Mouse (Mus musculus) midbrain, postnatal 0 days (tissue): ENCODE data around the gene Cdiptos. TPM values are rescaled to one million over a fixed set of nuclear protein-coding genes. Genes with fewer than 3 reads are reported as not detected.

Experiments
- ATAC-seq: fragments of 200-750 bp; cut with Nextera tagmentation; 2 replicates; pipeline ENCODE4 v1.8.0; 2017; ENCODE audit warnings: moderate number of reproducible peaks, mild to moderate bottlenecking, moderate TSS enrichment, moderate library complexity; ENCODE audit not compliant: low FRiP score
- DNase-seq: peaks from one replicate; pipeline ENCODE4 v3.0.0-alpha.2; 2015; ENCODE audit warnings: low spot score
- H3K27ac ChIP-seq: fragments of 300-500 bp; sonication (generic); 2 replicates; pipeline ENCODE4 v1.5.1; 2014; ENCODE audit warnings: low read depth, mild to moderate bottlenecking, low read length, mixed read lengths
- H3K27me3 ChIP-seq: fragments of 300-500 bp; sonication (generic); 2 replicates; pipeline ENCODE4 v1.6.1; 2014; ENCODE audit warnings: low read length, control low read depth, mixed read lengths; ENCODE audit not compliant: insufficient read depth
- H3K36me3 ChIP-seq: fragments of 300-500 bp; sonication (generic); 2 replicates; pipeline ENCODE4 v1.6.1; 2014; ENCODE audit warnings: low read length, control low read depth, mixed read lengths; ENCODE audit not compliant: insufficient read depth
- H3K4me1 ChIP-seq: fragments of 300-500 bp; sonication (generic); 2 replicates; pipeline ENCODE4 v1.6.1; 2014; ENCODE audit warnings: mild to moderate bottlenecking, control low read depth, antibody characterized with exemption, low read length, mixed read lengths; ENCODE audit not compliant: insufficient read depth
- H3K4me2 ChIP-seq: fragments of 300-500 bp; sonication (generic); 2 replicates; pipeline ENCODE4 v1.6.1; 2014; ENCODE audit warnings: low read depth, mild to moderate bottlenecking, low read length, mixed read lengths; ENCODE audit not compliant: poor library complexity, severe bottlenecking
- H3K4me3 ChIP-seq: fragments of 300-500 bp; sonication (generic); 2 replicates; pipeline ENCODE4 v1.5.1; 2014; ENCODE audit warnings: low read depth, mild to moderate bottlenecking, low read length, moderate library complexity
- H3K9ac ChIP-seq: fragments of 300-500 bp; sonication (generic); replicated peaks from 2 replicates; pipeline ENCODE4 v1.6.1; 2014; ENCODE audit warnings: mild to moderate bottlenecking, low read length, moderate library complexity, mixed read lengths; ENCODE audit not compliant: poor library complexity, severe bottlenecking
- H3K9me3 ChIP-seq: fragments of 300-500 bp; sonication (generic); 2 replicates; pipeline ENCODE4 v1.6.1; 2016; ENCODE audit warnings: low read length, control low read depth
- CTCF ChIP-seq: IDR thresholded peaks from 2 replicates; pipeline ENCODE4 v1.5.1; 2016; ENCODE audit warnings: antibody characterized with exemption, mild to moderate bottlenecking
- WGBS: fragments of 180-500 bp; shearing (Covaris S2); extraction: QIAGEN DNeasy Blood & Tissue Kit; methylation state at CpG from one replicate; pipeline ENCODE4 v1.1.7; 2014; 5-methylcytosine and 5-hydroxymethylcytosine counted together
- polyA plus RNA-seq: library from polyadenylated mRNA; unstranded; fragments of >200 nt; fragmentation: Nextera tagmentation; extraction: Ambion mirVana; gene quantifications from 2 replicates; pipeline ENCODE4 v1.2.1, GENCODE M21; 2015
- total RNA-seq: library from RNA; depleted of rRNA; stranded (reverse); fragments of >200 nt; gene quantifications from 2 replicates; pipeline ENCODE4 v1.2.3, GENCODE M21; 2014

The Cdiptos gene
- total and polyA plus RNA-seq, 2 experiments from 2014 or later, result 0.79 TPM; not detected in 1

DNA sequence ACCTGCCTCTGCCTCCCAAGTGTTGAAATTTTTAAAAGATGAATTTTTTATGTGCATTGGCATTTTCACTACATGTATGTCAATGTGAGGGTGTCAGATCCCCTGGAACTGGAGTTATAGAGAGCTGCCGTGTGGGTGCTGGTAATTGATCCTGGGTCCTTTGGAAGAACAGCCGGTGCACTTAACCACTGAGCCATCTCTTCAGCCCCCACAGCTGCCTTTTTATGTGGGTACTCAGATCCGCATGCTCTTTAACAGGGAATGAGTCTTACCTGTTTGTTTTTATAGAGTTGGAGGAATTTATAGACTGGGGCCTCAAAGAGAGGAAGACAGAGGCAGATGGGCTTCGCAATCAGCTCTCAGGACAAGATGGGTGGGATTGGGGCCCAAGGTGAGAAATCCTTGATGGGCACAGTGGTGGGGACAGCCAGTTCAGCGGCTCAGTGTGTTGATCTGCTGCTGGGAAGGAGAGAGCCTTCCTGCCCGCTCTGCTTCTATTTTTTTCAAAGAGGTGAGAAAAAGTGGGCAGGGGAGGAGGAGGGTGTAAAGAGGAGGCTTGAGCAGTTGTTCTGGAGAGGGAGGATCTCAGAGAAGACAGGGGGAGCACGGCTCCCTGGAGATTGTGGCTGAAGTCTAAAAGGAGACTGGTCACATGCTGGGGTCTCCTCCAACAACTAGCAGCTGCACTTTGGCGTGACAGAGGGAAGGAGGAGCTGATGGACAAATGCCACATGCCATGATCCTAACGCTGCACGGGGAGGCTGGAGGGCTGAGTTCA, 9.0 kb upstream of the Cdiptos start:
- Histone ChIP-seq H3K4me3 (no peak overlapping the region), H3K27me3 (no peaks in the 10 kb centered on the region), H3K4me1 (no peaks in the 10 kb centered on the region), H3K9ac (no peak overlapping the region), H3K27ac (no peak overlapping the region), H3K9me3 (no peaks in the 10 kb centered on the region), H3K36me3 (peaks cover 13% of the 10 kb centered on the region), H3K4me2 (no peak overlapping the region)
- TF ChIP-seq CTCF, result no peak
- 60% methylated on average over 10 of the region's 10 CpGs for WGBS
- ATAC-seq (no peak), DNase-seq (no peak)

DNA sequence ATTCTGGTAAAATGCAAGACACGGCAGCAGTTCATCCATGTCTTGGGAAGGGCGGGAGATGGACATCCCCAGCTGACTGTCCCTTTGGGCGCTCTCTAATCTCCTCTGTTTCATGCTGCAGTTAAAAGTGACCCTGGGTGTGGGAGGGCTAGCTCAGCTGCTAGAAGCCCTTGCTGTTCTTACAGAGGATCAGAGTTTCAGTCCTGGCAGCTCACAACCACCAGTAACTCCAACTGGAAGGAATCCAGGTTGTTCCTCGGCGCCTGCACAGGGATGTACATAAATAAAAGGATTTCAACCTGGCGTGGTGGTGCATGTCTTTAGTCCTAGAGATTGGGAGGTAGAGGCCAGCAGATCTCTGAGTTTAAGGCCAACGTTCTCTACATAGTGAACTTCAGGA, 7.2 kb upstream of the Cdiptos start:
- ATAC-seq (no peak), DNase-seq (no peak)
- WGBS, result 80% methylated on average over 7 of the region's 7 CpGs
- Histone ChIP-seq H3K27me3 (no peaks in the 10 kb centered on the region), H3K9ac (no peak overlapping the region), H3K9me3 (no peaks in the 10 kb centered on the region), H3K27ac (no peak overlapping the region), H3K4me2 (no peak overlapping the region), H3K36me3 (peaks cover 28% of the 10 kb centered on the region), H3K4me1 (no peaks in the 10 kb centered on the region), H3K4me3 (no peak overlapping the region)
- TF ChIP-seq CTCF, result no peak

DNA sequence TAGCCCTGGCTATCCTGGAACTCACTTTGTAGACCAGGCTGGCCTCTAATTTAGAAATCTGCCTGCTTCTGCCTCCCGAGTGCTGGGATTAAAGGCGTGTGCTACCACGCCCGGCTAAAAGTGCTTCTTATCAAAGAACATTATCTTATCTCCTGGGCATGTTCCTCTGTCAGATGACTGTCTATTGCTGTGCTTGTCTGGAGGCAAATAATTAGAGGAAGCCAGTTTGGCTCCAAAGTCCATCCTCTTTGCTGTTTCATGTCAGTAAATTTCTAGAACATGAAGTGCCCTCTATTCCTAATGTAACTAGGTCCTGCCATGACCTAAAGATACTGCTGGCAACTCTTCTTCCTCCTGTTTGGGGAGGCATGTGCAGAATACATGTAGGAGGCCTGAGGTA, 6.2 kb upstream of the Cdiptos start:
- Histone ChIP-seq H3K4me1 (peaks cover 1% of the 10 kb centered on the region; the same call in 1 of the 2 replicates), H3K4me2 (no peak overlapping the region), H3K27ac (no peak overlapping the region), H3K27me3 (no peaks in the 10 kb centered on the region), H3K9ac (no peak overlapping the region), H3K4me3 (no peak overlapping the region), H3K9me3 (no peaks in the 10 kb centered on the region), H3K36me3 (peaks cover 28% of the 10 kb centered on the region)
- no peak for TF ChIP-seq CTCF
- WGBS, result 91% methylated on average over 4 of the region's 4 CpGs
- DNase-seq (no peak), ATAC-seq (no peak)

DNA sequence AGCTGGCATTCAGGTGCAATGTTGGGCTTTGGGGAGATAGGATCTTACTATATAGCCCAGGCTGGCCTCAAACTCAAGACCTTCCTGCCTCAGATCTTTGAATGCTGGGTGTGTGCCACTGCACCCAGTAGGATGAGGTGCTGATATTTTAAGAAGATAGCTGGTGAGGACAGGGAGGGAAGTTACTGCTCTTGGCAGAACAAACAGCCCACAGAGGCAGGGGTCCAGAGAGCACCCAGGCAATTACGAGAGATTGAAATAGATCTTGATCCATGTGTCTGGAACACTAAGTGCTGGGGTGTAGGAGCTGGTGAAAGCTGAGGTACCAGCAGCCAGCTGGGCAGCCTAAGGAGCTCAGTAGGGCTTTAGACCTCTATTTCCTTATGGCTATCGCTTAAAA, 5.7 kb upstream of the Cdiptos start:
- no peak overlapping the region for H3K4me3 ChIP-seq
- no peak overlapping the region for H3K4me2 ChIP-seq
- WGBS, result 100% methylated on average over 2 of the region's 2 CpGs
- H3K9ac ChIP-seq, result no peak overlapping the region
- TF ChIP-seq CTCF, result no peak
- peaks cover 28% of the 10 kb centered on the region for H3K36me3 ChIP-seq
- DNase-seq (no peak), ATAC-seq (no peak)
- H3K4me1 ChIP-seq, result peaks cover 6% of the 10 kb centered on the region; the same call in 1 of the 2 replicates
- no peaks in the 10 kb centered on the region for H3K27me3 ChIP-seq
- no peaks in the 10 kb centered on the region for H3K9me3 ChIP-seq
- no peak overlapping the region for H3K27ac ChIP-seq

DNA sequence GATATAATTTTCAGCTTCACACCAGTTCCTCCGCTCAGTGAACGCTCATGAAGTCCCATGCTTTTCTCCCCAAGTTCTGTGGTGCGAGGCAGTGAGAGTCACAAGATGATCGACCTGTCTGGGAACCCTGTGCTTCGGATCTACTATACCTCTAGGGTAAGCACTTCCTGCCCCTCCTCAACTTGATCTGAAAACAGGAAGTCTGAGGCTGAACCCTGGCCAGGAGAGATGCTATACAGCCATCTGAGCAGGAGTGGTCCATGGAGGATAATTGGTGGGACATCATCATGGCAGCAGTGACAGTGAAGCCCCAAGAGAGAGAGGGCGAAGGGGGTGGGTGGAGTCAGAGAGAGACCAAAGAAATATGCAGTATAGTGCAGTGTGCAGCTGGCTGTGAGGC, 2.9 kb upstream of the Cdiptos start:
- Histone ChIP-seq H3K4me3 (no peak overlapping the region), H3K4me2 (no peak overlapping the region), H3K27me3 (no peaks in the 10 kb centered on the region), H3K9me3 (no peaks in the 10 kb centered on the region), H3K4me1 (peaks cover 6% of the 10 kb centered on the region; the same call in 1 of the 2 replicates), H3K9ac (no peak overlapping the region), H3K27ac (no peak overlapping the region), H3K36me3 (peaks cover 28% of the 10 kb centered on the region)
- ATAC-seq, result no peak
- no peak for TF ChIP-seq CTCF
- 92% methylated on average over 6 of the region's 6 CpGs for WGBS
- no peak for DNase-seq

DNA sequence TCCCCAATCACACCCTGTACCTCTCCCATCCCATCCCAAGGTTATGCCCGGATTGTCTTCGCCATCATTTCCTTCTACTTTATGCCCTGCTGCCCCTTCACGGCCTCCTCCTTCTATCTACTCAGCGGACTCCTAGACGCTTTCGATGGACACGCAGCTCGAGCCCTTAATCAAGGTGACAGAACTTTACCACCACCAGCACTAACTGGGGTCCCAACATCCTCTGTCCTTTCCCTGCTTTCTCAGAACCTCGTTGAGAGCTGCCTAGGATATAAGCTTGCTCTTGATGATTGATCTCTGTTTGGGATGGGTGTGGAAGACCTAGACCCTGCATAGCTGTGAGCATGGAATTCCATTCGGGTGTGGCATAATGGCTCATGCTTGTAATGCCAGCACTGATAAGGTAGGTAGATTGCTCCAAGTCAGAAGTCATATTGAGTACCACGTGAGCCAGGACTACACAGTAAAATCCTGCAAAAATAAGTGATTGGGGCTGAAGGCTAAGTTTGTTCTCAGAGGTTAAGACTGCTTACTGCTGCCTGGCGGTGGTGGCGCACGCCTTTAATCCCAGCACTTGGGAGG, 1.1 kb upstream of the Cdiptos start:
- TF ChIP-seq CTCF, result no peak
- Histone ChIP-seq H3K27ac (peak overlapping the region; percentile 93), H3K36me3 (peaks cover 31% of the 10 kb centered on the region), H3K9ac (peak overlapping the region; percentile 99), H3K4me3 (peak overlapping the region; percentile 100), H3K4me2 (peak overlapping the region; percentile 90), H3K27me3 (no peaks in the 10 kb centered on the region), H3K9me3 (no peaks in the 10 kb centered on the region), H3K4me1 (peaks cover 6% of the 10 kb centered on the region; the same call in 1 of the 2 replicates)
- DNase-seq (no peak), ATAC-seq (peak; percentile 9; the same call in 1 of the 2 replicates)
- WGBS, result 28% methylated on average over 14 of the region's 14 CpGs
